Mouse (Mus musculus) hindbrain, embryonic 11.5 days (tissue): ENCODE data around the gene Ifit3. TPM values are rescaled to one million over a fixed set of nuclear protein-coding genes. Genes with fewer than 3 reads are reported as not detected.
"Not testable (repeated sequence)": the region's sequence is repeated elsewhere in the genome, so short reads cannot be mapped to it uniquely, and the experiment has no call there.

ENCODE experiments used
- ATAC-seq: fragments of 200-750 bp; cut with Nextera tagmentation; 2 replicates; pipeline ENCODE4 v1.8.0; 2017; ENCODE audit warnings: mild to moderate bottlenecking, moderate TSS enrichment, moderate library complexity; ENCODE audit not compliant: low FRiP score
- DNase-seq: peaks from one replicate; pipeline ENCODE4 v3.0.0-alpha.2; 2015; ENCODE audit warnings: low spot score
- H3K27ac ChIP-seq: fragments of 300-500 bp; sonication (generic); 2 replicates; pipeline ENCODE4 v1.5.1; 2014; ENCODE audit warnings: mild to moderate bottlenecking, low read depth, low read length
- H3K27me3 ChIP-seq: fragments of 300-500 bp; sonication (generic); 2 replicates; pipeline ENCODE4 v1.6.1; 2014; ENCODE audit warnings: mild to moderate bottlenecking, low read length, moderate library complexity, mixed read lengths; ENCODE audit not compliant: control insufficient read depth, insufficient read depth
- H3K36me3 ChIP-seq: fragments of 300-500 bp; sonication (generic); 2 replicates; pipeline ENCODE4 v1.6.1; 2014; ENCODE audit warnings: mild to moderate bottlenecking, low read length, moderate library complexity, mixed read lengths; ENCODE audit not compliant: control insufficient read depth, insufficient read depth
- H3K4me1 ChIP-seq: fragments of 300-500 bp; sonication (generic); replicated peaks from 2 replicates; pipeline ENCODE4 v1.6.1; 2014; ENCODE audit warnings: low read length, mixed read lengths; ENCODE audit not compliant: control insufficient read depth, insufficient read depth
- H3K4me2 ChIP-seq: fragments of 300-500 bp; sonication (generic); replicated peaks from 2 replicates; pipeline ENCODE4 v1.6.1; 2014; ENCODE audit warnings: mild to moderate bottlenecking, low read depth, low read length
- H3K4me3 ChIP-seq: fragments of 300-500 bp; sonication (generic); 2 replicates; pipeline ENCODE4 v1.5.1; 2014; ENCODE audit warnings: low read depth, low read length
- H3K9ac ChIP-seq: fragments of 300-500 bp; sonication (generic); 2 replicates; pipeline ENCODE4 v1.6.1; 2014; ENCODE audit warnings: low read depth, low read length
- H3K9me3 ChIP-seq: fragments of 300-500 bp; sonication (generic); 2 replicates; pipeline ENCODE4 v1.6.1; 2016; ENCODE audit warnings: low read length; ENCODE audit not compliant: control insufficient read depth
- WGBS: fragments of 180-500 bp; shearing (Covaris S2); extraction: QIAGEN DNeasy Blood & Tissue Kit; methylation state at CpG from one replicate; pipeline ENCODE4 v1.1.7; 2014; 5-methylcytosine and 5-hydroxymethylcytosine counted together
- polyA plus RNA-seq: library from polyadenylated mRNA; unstranded; fragments of >200 nt; fragmentation: Nextera tagmentation; extraction: Ambion mirVana; gene quantifications from 2 replicates; pipeline ENCODE4 v1.2.1, GENCODE M21; 2014

Ifit3 gene
- polyA plus RNA-seq, 1 experiment from 2014 or later = 0.19 TPM

DNA sequence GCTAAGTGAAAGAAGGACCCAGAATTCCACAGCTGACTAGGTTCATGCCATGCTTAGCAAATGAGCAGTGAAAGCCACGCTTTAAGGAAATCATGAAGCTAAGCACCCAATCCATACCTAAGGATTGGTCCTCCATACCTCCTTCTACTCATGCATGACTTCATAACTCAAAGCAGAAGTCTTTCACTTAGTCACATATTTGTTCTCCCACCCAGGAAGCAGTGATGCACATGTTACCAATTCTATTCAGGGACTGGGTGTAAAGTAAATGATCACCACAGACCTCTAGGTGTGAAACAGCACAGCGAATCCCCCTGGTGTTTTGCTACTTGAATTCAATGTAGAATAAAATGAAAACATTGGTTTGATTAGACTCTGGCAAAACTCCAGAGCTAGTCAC is 635 bp upstream of the Ifit3 start:
- DNase-seq, H3K9me3 ChIP-seq, H3K4me2 ChIP-seq, H3K27me3 ChIP-seq, H3K4me3 ChIP-seq, H3K36me3 ChIP-seq, ATAC-seq, H3K9ac ChIP-seq, H3K4me1 ChIP-seq, H3K27ac ChIP-seq: not testable (repeated sequence)
- WGBS = 95% methylated on average over 2 of the region's 2 CpGs

DNA sequence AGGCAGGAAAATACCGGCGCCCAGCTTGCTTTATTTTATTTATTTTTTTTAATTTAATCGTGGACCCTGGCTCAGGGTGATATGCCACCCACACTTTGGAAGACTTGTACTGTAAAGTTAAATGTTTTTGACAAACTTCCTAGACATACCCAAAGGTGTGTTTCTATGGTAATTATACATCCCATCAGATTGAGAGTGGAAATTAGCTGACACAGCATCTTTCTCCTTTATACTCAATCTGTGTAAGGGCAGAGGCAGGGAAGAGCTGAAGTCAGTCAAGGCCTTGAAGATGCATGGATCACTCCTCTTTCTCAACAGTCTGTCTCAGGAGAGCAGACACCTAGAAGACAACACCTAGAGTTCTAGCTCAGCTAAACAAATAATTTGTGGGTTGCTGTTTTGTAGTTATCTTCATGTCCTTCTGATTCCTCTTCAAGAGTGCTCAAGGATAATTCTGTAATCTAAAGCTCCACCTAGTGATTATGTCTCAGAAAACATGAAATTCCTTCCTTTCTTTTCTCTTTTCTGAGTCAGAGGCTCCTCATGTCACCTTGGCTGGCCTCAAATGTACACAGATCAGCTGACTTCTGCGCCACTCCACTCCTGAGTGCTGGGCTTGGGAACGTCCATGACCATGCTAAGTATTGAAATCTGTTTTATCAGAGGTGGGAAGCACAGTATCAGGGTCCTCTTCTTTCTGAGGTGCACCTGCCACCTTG is 2.6 kb downstream of the Ifit3 start:
- ATAC-seq, H3K27ac ChIP-seq, DNase-seq, H3K9me3 ChIP-seq, H3K4me3 ChIP-seq, H3K4me2 ChIP-seq, H3K36me3 ChIP-seq, H3K27me3 ChIP-seq, H3K9ac ChIP-seq, H3K4me1 ChIP-seq: not testable (repeated sequence)
- WGBS = 78% methylated on average over 5 of the region's 5 CpGs

DNA sequence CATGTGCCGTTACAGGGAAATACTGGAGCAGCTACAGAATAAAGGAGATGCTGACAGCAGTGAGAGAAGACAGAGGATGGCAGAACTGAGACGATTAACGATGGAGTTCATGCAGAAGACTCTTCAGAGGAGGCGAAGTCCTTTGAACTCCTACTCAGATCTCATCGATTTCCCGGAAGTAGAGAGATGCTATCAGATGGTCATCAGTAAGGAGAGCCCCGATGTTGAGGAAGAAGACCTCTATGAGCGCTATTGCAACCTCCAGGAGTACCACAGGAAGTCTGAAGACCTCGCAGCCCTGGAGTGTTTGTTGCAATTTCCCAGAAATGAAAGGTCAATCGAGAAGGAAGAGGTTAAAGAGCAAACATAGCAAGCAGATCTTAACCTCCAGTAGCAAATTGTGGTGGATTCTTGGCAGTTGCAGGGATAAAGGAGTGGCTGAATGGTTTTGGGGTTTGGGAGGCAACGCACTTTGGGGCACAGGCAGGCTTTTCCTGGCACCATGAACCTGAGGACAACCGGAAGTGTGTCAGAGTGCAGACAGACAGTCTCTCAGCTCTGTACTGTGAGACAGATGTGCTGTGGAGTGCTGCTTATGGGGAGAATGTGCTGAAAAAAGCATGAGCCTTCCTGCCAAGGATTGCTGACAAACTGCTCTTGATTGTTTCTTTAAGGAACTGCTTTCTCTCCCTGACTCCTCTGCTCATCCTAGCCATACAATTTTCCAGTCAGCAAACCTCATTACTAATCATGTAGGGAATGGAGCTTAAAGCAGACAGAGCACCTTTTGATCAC is 4.8 kb downstream of the Ifit3 start:
- not testable (repeated sequence) for H3K9ac ChIP-seq, H3K4me3 ChIP-seq, H3K4me2 ChIP-seq, H3K9me3 ChIP-seq, H3K36me3 ChIP-seq, H3K4me1 ChIP-seq, H3K27me3 ChIP-seq, DNase-seq, H3K27ac ChIP-seq, ATAC-seq
- 87% methylated on average over 6 of the region's 12 CpGs for WGBS

DNA sequence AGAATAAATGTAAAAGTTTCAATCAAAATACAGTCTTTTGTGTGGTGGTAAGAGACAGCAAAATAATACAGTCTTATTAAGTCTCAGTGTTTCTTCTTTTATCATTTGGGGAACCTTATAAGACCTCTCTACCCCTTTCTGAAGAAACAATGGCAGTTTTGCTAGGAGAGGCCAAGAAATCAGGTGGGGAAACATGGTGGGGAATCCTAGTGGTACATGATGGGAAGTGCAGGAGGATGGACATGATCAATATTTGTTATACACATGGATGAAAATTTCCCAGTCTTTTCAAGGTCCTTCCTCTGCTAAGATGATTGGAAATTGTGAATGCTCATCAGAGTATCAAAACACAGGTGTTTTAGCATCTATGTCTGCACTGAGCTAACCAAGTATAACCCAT is 5.6 kb downstream of the Ifit3 start:
- no peak overlapping the region for H3K4me3 ChIP-seq
- no peaks in the 10 kb centered on the region for H3K4me1 ChIP-seq
- no peak overlapping the region for H3K27ac ChIP-seq
- H3K4me2 ChIP-seq = no peak overlapping the region
- H3K36me3 ChIP-seq = no peaks in the 10 kb centered on the region
- ATAC-seq (no peak), DNase-seq (no peak)
- H3K27me3 ChIP-seq = no peaks in the 10 kb centered on the region
- no peak overlapping the region for H3K9ac ChIP-seq
- H3K9me3 ChIP-seq = no peaks in the 10 kb centered on the region

DNA sequence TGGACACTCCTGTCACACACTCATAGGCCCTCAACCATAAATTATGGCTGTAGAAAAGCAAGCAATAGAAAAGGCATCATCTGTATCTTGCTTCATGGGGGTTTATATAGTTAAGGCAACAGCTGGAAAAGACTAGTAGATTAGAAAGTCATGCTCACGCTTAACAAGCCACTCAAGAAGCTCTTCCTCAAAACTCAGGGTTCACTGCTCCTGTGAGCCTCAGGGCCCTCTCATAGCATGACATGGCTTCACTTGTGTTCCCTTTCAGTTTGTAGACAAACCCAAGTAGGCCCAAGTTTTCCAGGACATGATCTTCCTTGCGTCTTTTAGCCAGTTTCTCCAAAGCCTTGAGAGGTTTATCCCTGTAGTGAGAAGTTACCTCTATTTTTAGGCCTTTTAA is 10.1 kb downstream of the Ifit3 start:
- Histone ChIP-seq H3K4me1 (no peaks in the 10 kb centered on the region), H3K36me3 (no peaks in the 10 kb centered on the region), H3K4me3 (no peak overlapping the region), H3K27ac (no peak overlapping the region), H3K9ac (no peak overlapping the region), H3K27me3 (no peaks in the 10 kb centered on the region), H3K4me2 (no peak overlapping the region), H3K9me3 (no peaks in the 10 kb centered on the region)
- DNase-seq = no peak
- 87% methylated on average over 2 of the region's 2 CpGs for WGBS
- no peak for ATAC-seq

DNA sequence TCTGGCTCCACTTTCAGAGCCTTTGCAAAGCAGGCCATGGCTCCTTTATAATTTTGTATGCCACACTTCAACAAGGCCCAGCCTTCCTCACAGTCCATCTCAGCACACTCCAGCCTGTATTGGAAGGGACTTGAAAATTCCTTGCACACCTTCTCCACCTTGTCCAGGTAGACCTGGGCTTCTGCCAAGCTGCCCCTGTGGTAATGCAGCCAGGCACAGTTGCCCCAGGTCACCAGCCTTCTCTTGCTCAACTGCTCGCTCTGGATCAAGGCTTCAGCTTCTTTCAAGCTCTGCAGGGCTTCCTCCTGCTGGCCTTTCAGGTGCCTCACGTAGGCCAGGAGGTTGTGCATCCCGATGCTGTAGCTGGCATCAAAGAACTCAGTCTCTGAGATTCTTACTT is 11.2 kb downstream of the Ifit3 start:
- H3K36me3 ChIP-seq, H3K9me3 ChIP-seq, H3K4me1 ChIP-seq, DNase-seq, H3K27ac ChIP-seq, ATAC-seq, H3K9ac ChIP-seq, H3K27me3 ChIP-seq, H3K4me2 ChIP-seq, H3K4me3 ChIP-seq: not testable (repeated sequence)
- 82% methylated on average over 3 of the region's 3 CpGs for WGBS

DNA sequence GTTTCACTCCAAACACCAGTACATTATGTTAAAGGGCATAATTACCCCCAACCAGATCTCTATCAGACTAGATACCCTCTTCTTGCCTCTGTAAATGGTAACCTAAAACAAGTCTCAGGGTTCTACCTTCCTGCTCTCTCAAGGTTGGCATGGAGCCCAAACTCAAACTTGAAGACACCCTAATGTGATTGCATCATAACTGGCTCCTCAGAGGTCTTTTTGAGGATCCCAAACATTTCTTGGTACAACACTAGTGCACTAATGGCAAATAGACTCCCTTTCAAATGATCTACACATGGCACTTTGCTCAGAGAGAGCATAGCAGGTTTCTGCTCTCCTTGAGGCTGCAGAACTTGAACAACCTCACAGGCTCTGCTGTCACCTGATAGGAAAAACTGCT is 13.5 kb downstream of the Ifit3 start:
- ATAC-seq (no peak), DNase-seq (no peak)
- Histone ChIP-seq H3K4me3 (no peak overlapping the region), H3K27ac (no peak overlapping the region), H3K9ac (no peak overlapping the region), H3K27me3 (no peaks in the 10 kb centered on the region), H3K9me3 (no peaks in the 10 kb centered on the region), H3K4me1 (no peaks in the 10 kb centered on the region), H3K4me2 (no peak overlapping the region), H3K36me3 (no peaks in the 10 kb centered on the region)

DNA sequence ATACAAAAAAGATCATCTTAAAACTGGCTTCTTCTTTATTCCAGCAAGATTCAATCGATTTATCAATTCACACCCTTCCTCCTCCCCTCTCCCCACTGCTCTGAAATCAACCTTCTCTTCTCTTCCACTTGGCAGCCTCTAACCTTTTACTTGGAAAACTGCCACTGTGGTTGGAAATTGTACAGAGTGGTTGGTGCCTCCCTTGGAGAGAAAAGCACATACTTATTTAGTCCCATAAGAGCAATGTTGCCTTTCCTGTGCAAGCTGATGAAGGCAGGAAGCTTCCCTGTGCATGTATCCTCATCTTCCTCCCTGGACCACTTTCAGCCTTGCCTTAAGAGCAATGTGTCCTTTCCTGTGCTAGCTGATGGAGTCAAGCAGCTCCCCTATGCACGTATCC is 15.0 kb downstream of the Ifit3 start:
- H3K27ac ChIP-seq = no peak overlapping the region
- no peaks in the 10 kb centered on the region for H3K27me3 ChIP-seq
- WGBS = 84% methylated on average over 2 of the region's 2 CpGs
- no peaks in the 10 kb centered on the region for H3K36me3 ChIP-seq
- no peak overlapping the region for H3K4me3 ChIP-seq
- no peak for ATAC-seq
- DNase-seq = no peak
- H3K4me2 ChIP-seq = no peak overlapping the region
- no peak overlapping the region for H3K9ac ChIP-seq
- H3K4me1 ChIP-seq = no peaks in the 10 kb centered on the region
- no peaks in the 10 kb centered on the region for H3K9me3 ChIP-seq

DNA sequence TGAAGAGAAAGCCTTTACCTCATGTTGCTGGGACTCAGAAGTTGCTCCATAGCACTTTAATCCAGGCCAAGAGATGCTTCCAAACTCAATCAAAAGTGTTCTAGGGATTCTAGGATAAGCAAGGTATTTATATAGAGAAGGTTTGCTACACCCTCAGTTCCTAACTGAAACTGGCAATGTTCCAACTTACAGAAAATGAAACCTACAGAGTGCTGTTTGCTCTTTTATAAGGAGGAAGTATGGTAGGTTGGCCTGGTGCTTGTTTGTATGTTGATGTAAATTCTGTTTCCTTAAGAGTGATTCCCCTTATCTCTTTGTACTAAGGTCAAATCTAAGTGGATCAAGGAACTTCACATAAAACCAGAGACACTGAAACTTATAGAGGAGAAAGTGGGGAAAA is 15.9 kb downstream of the Ifit3 start:
- H3K27ac ChIP-seq, H3K36me3 ChIP-seq, H3K9me3 ChIP-seq, ATAC-seq, H3K4me3 ChIP-seq, DNase-seq, H3K27me3 ChIP-seq, H3K9ac ChIP-seq, H3K4me1 ChIP-seq, H3K4me2 ChIP-seq: not testable (repeated sequence)
